Mouse (Mus musculus): ENCODE measurements around the gene Zbtb45. TPM values are rescaled to one million over a fixed set of nuclear protein-coding genes. Genes with fewer than 3 reads are reported as not detected.

Gene Zbtb45
- polyA plus RNA-seq, 2 experiments, result 9.8 to 10.5 TPM

GRCm38 (mm10) chr7:13043445-13044253 is 33.8 kb upstream of the Zbtb45 start:
- DNase-seq (ENCODE audit: low read depth in 3 of 3, low spot score in 3 of 3) (no peak), ATAC-seq (ENCODE audit: insufficient read depth) (no peak)
- Histone ChIP-seq H3K27ac (no peak overlapping the region), H3K9ac (replicated peaks) (no peak overlapping the region), H3K27me3 (ENCODE audit: control insufficient read depth, insufficient read depth, low read length) (peaks cover 31% of the 10 kb centered on the region), H3K4me2 (ENCODE audit: low read depth) (peak overlapping the region; percentile 65), H3K4me3 (ENCODE audit: insufficient read depth in 1 of 2, low read depth in 2 of 2, low read length in 2 of 2) (peak overlapping the region; percentile 1 to 42; a peak in 2 of 4 replicates), H3K4me1 (replicated peaks; ENCODE audit: control insufficient read depth in 2 of 2, insufficient read depth in 2 of 2, low read length in 1 of 2) (peaks cover 6 to 9% of the 10 kb centered on the region in 2 experiments), H3K9me3 (ENCODE audit: control insufficient read depth, low read length) (no peaks in the 10 kb centered on the region), H3K36me3 (replicated peaks; ENCODE audit: control insufficient read depth, insufficient read depth, low read depth) (no peaks in the 10 kb centered on the region)
- WGBS (ENCODE audit: insufficient replicate concordance), result 6% methylated on average over 88 of the region's 88 CpGs
- TF ChIP-seq EP300 (IDR thresholded peaks at IDR 0.05; ENCODE audit: low read depth), result no peak

GRCm38 (mm10) chr7:13043120-13043444 is 33.2 kb upstream of the Zbtb45 start:
- H3K9ac ChIP-seq (replicated peaks), result no peak overlapping the region
- H3K27ac ChIP-seq, result no peak overlapping the region
- ATAC-seq (ENCODE audit: insufficient read depth), result no peak
- H3K27me3 ChIP-seq (ENCODE audit: control insufficient read depth, insufficient read depth, low read length), result peaks cover 31% of the 10 kb centered on the region
- H3K36me3 ChIP-seq (replicated peaks; ENCODE audit: control insufficient read depth, insufficient read depth, low read depth), result no peaks in the 10 kb centered on the region
- no peak overlapping the region for H3K4me2 ChIP-seq (ENCODE audit: low read depth)
- TF ChIP-seq CTCF (IDR thresholded peaks at IDR 0.05; ENCODE audit: low read depth) (no peak), EP300 (IDR thresholded peaks at IDR 0.05; ENCODE audit: low read depth) (no peak)
- no peak for DNase-seq (ENCODE audit: low read depth in 3 of 3, low spot score in 3 of 3)
- H3K4me3 ChIP-seq (ENCODE audit: insufficient read depth in 1 of 2, low read depth in 2 of 2, low read length in 2 of 2), result no peak overlapping the region
- no peaks in the 10 kb centered on the region for H3K9me3 ChIP-seq (ENCODE audit: control insufficient read depth, low read length)
- H3K4me1 ChIP-seq (replicated peaks; ENCODE audit: control insufficient read depth in 2 of 2, insufficient read depth in 2 of 2, low read length in 1 of 2), result peaks cover 7 to 11% of the 10 kb centered on the region in 2 experiments
- WGBS (ENCODE audit: insufficient replicate concordance), result 38% methylated on average over 16 of the region's 16 CpGs

- no peak for DNase-seq (ENCODE audit: low read depth in 3 of 3, low spot score in 3 of 3)
Observed at GRCm38 (mm10) chr7:13042511-13042910, 32.7 kb upstream of the Zbtb45 start.

GRCm38 (mm10) chr7:13041256-13041655 is 31.4 kb upstream of the Zbtb45 start:
- H3K36me3 ChIP-seq (replicated peaks; ENCODE audit: control insufficient read depth, insufficient read depth, low read depth), result peaks cover 2% of the 10 kb centered on the region
- 54% methylated on average over 1 of the region's 1 CpGs for WGBS (ENCODE audit: insufficient replicate concordance)

More at GRCm38 (mm10) chr7:13042511-13042910, 32.7 kb upstream of the Zbtb45 start:
- peaks cover 31% of the 10 kb centered on the region for H3K27me3 ChIP-seq (ENCODE audit: control insufficient read depth, insufficient read depth, low read length)
- H3K4me2 ChIP-seq (ENCODE audit: low read depth), result no peak overlapping the region
- peaks cover 7 to 11% of the 10 kb centered on the region in 2 experiments for H3K4me1 ChIP-seq (replicated peaks; ENCODE audit: control insufficient read depth in 2 of 2, insufficient read depth in 2 of 2, low read length in 1 of 2)
- H3K4me3 ChIP-seq (ENCODE audit: insufficient read depth in 1 of 2, low read depth in 2 of 2, low read length in 2 of 2), result no peak overlapping the region
- TF ChIP-seq EP300 (IDR thresholded peaks at IDR 0.05; ENCODE audit: low read depth) (no peak), CTCF (IDR thresholded peaks at IDR 0.05; ENCODE audit: low read depth) (no peak)
- no peak overlapping the region for H3K27ac ChIP-seq
- no peak overlapping the region for H3K9ac ChIP-seq (replicated peaks)
- H3K36me3 ChIP-seq (replicated peaks; ENCODE audit: control insufficient read depth, insufficient read depth, low read depth), result no peaks in the 10 kb centered on the region
- no peak for ATAC-seq (ENCODE audit: insufficient read depth)
- WGBS (ENCODE audit: insufficient replicate concordance), result 56% methylated on average over 6 of the region's 6 CpGs
- no peaks in the 10 kb centered on the region for H3K9me3 ChIP-seq (ENCODE audit: control insufficient read depth, low read length)

GRCm38 (mm10) chr7:13039181-13039580 is 29.3 kb upstream of the Zbtb45 start:
- Histone ChIP-seq H3K27ac (peak overlapping the region; percentile 90; the same call in 1 of the 2 replicates), H3K4me1 (replicated peaks; ENCODE audit: control insufficient read depth in 2 of 2, insufficient read depth in 2 of 2, low read length in 1 of 2) (peaks cover 18 to 24% of the 10 kb centered on the region in 2 experiments), H3K27me3 (ENCODE audit: control insufficient read depth, insufficient read depth, low read length) (peaks cover 20% of the 10 kb centered on the region), H3K4me3 (ENCODE audit: insufficient read depth in 1 of 2, low read depth in 2 of 2, low read length in 2 of 2) (peak overlapping the region; percentile 74 to 94; a peak in 3 of 4 replicates), H3K4me2 (ENCODE audit: low read depth) (peak overlapping the region; percentile 90), H3K36me3 (replicated peaks; ENCODE audit: control insufficient read depth, insufficient read depth, low read depth) (peaks cover 12% of the 10 kb centered on the region), H3K9me3 (ENCODE audit: control insufficient read depth, low read length) (no peaks in the 10 kb centered on the region), H3K9ac (replicated peaks) (peak overlapping the region; percentile 97)
- TF ChIP-seq EP300 (IDR thresholded peaks at IDR 0.05; ENCODE audit: low read depth) (no peak), CTCF (IDR thresholded peaks at IDR 0.05; ENCODE audit: low read depth) (no peak)
- no peak for ATAC-seq (ENCODE audit: insufficient read depth)
- DNase-seq (ENCODE audit: low read depth in 3 of 3, low spot score in 3 of 3), result no peak
- 18% methylated on average over 1 of the region's 1 CpGs for WGBS (ENCODE audit: insufficient replicate concordance)

More at GRCm38 (mm10) chr7:13041256-13041655, 31.4 kb upstream of the Zbtb45 start:
- no peak for TF ChIP-seq EP300 (IDR thresholded peaks at IDR 0.05; ENCODE audit: low read depth)
- TF ChIP-seq CTCF (IDR thresholded peaks at IDR 0.05; ENCODE audit: low read depth), result no peak
- no peak overlapping the region for H3K27ac ChIP-seq
- H3K4me1 ChIP-seq (replicated peaks; ENCODE audit: control insufficient read depth in 2 of 2, insufficient read depth in 2 of 2, low read length in 1 of 2), result peaks cover 11 to 17% of the 10 kb centered on the region in 2 experiments
- H3K4me2 ChIP-seq (ENCODE audit: low read depth), result no peak overlapping the region
- no peak overlapping the region for H3K9ac ChIP-seq (replicated peaks)
- peaks cover 31% of the 10 kb centered on the region for H3K27me3 ChIP-seq (ENCODE audit: control insufficient read depth, insufficient read depth, low read length)
- DNase-seq (ENCODE audit: low read depth in 3 of 3, low spot score in 3 of 3) (no peak), ATAC-seq (ENCODE audit: insufficient read depth) (no peak)
- H3K4me3 ChIP-seq (ENCODE audit: insufficient read depth in 1 of 2, low read depth in 2 of 2, low read length in 2 of 2), result no peak overlapping the region
- no peaks in the 10 kb centered on the region for H3K9me3 ChIP-seq (ENCODE audit: control insufficient read depth, low read length)

All from liver, embryonic 14.5 days (tissue).